Mouse (Mus musculus): ENCODE data around the gene Vangl2.

Gene Vangl2

DNA sequence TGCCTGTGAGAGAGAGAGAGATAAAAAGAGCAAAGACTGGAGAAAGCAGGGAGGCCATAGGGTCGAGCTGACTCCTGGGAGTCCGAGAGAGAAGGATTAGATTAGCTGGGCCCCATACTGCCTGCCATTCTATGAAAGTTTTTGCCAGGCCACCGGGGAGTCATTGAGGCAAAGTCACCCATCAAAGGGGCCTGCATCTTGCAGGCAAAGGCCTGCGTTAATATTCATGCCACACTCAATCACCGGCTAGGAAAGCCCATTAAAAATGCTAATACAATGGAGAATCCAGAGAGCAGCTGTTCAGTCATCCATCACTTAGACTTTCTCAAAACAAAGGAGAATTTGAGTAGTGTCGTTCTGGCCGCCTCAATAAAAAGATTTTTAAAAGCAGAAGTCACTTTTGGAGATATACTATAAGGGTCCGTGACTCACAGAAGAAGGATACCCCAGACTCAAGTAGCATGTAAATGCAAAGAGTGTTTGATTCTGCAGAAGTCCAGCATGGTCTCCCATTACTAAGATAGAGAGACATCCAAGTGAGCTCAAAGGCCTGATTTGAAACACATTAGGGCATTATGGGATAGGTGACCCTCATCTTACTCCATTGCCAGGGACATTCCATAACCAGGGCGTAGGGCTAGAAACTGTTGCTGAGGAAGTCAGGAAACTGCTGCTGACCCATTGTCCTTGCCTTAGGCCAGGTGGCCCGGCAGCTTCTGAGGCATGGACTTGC, 57.2 kb downstream of the Vangl2 start:
- CTCF ChIA-PET, result interaction anchor here (0.7 kb wide), 1 partner anchor 204 kb away, joined by 4 read pairs; the partner anchor contains the start of gene Slamf1

DNA sequence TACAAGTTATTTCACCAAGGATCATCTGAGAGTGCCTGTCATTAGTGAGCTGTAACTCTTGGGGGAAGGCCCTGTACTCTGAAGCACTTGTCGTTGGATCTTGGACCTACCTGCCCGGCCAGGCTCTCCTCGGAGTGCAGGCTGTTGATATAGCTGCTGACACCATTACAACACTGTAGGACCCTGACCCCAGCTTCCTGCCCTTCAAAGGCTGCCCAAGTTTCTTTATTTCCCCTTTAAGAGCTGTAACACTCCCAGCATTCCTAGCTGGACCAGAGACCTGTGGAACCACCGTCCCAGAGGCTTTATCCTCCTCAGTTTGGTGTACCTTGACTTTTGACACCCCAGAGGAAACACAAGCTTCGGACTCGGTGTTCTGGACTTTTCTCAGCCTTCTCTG, 59.0 kb downstream of the Vangl2 start:
- CTCF ChIA-PET, result interaction anchor here (0.6 kb wide), 1 partner anchor 15 kb away, joined by 8 read pairs; no protein-coding TSS in a partner anchor

DNA sequence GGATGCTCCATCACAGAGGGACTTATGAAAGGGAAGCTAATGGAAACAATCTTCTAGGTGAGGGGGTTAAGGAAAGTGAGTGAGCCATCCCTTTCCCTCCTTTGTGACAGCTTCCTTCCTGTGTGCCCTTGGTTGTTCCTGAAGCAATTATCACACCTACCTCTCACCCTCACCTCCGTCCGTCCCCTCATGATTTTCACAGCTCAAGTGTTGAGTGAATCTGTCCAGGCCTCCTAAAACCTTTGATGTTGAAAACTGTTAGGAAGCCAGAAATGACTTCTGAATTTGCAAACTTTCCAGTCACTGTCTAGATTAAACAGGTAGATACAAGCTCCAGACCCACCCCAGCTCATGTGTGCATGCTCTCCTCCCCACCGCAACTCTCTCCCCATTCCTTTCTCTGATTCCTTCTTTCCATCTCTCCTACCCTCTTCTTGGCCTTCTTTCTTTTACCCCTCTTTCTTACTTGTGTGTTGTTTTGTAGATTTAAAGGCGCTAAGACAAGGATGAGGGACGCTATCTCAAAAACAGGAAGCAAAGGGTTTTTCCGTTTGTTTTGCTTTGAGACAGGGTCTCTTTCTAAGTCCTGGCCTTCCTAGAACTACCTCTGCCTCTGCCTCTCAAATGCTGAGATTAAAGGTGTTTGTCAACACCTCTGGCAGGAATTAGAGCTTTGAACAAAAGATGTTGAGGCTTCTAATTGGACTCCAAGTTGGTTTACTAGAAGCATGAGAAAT, 62.0 kb downstream of the Vangl2 start:
- CTCF ChIA-PET, result no interaction called here

DNA sequence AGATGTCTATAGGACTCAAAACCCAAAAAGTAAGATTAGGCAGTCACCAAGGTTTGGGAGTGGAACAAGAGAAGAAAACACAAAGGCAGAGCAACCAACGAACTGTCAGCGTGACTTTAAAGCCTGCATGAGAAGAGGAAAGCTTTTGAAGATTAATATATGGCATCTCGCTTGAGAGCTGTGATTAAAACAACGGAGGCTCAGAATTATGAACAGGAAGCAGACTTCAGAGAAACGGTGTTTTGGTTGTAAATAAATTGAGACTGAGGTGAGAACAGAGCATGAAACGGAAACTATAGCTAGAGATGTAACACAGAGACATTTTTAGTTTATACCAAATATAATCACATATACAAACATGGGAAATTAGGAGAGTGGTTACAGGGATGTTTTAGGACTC, 64.6 kb downstream of the Vangl2 start:
- CTCF ChIA-PET, result interaction anchor here (0.7 kb wide), 1 partner anchor 339 kb away, joined by 3 read pairs; no protein-coding TSS in a partner anchor

DNA sequence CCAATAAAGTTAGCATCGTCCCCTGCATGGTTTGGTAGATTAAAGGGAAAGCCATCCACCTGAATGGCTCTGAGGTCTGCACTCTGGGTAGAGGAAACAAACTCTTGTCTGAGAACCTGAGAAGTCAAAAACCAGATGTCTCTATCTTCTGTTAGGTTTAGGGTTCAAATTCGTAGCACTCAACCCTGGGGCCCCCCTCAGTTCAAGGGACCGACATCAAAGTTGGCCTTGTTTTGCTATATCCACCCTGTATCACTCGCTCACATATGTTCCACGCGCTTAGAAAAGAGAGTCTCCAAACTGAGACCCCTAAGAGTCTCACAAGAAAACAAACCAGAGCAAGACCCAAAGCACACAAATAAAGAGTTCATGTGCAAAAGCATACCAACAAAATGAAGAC, 66.5 kb downstream of the Vangl2 start:
- CTCF ChIA-PET, result no interaction called here

DNA sequence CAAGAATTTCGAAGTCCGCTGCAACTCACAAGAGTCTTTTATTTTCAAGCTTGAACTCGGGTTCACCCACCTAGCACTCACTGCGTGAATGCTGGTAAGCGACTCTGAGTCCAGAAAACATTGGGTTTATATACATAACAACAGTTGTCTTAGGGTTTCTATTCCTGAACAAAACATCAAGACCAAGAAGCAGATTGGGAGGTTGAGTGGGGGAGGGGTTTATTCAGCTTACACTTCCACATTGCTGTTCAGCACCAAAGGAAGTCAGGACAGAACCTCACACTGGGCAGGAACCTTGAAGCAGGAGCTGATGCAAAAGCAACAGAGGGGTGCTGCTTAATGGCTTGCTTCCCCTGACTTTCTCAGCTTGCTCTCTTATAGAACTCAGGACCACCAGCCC, 67.5 kb downstream of the Vangl2 start:
- CTCF ChIA-PET, result no interaction called here

DNA sequence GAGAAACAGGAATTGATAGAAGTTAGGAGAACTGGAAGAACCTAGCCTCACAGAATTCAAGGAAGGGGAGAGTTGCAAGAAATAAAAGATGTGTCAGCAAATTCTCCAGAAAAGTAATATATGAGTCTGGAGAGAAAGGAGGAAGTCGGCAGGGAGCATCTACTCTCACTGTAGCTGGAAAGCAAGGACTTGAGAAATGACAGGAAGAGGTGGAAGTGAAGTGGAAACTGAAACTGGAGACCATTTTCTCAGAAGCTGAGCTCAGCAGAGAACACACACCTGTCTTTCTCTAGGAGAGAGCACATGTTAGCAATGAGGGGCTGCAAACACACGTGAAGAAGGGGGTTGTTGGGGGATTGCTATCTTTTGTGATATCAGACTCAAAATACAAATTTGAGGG, 70.8 kb downstream of the Vangl2 start:
- CTCF ChIA-PET, result interaction anchor here (0.7 kb wide), 1 partner anchor 78 kb away, joined by 3 read pairs; no protein-coding TSS in a partner anchor

DNA sequence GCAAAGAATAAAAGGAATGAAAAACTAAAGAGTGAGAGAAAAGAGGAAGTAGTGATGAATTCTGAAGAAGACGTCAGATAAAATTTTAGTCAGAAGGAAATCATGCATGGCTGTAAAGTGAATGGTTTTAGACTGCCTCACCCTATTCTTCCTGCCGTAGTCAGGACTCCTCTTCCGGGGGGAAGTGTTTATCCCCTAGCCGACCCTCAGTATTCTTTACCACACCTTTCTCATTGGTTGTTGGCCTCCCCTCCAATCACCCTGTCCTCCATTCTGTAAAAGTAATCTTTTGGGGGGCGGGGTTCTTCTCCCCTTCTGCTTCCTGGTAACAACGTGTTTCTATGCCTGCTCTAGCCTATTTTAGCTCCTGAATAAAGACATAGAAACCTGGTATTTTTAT, 73.2 kb downstream of the Vangl2 start:
- CTCF ChIA-PET, result interaction anchor here (0.6 kb wide), 1 partner anchor 14 kb away, joined by 8 read pairs; no protein-coding TSS in a partner anchor
